Comparison of ENCODE assay signal across 9 mouse cellular contexts in the genomic region with DNA sequence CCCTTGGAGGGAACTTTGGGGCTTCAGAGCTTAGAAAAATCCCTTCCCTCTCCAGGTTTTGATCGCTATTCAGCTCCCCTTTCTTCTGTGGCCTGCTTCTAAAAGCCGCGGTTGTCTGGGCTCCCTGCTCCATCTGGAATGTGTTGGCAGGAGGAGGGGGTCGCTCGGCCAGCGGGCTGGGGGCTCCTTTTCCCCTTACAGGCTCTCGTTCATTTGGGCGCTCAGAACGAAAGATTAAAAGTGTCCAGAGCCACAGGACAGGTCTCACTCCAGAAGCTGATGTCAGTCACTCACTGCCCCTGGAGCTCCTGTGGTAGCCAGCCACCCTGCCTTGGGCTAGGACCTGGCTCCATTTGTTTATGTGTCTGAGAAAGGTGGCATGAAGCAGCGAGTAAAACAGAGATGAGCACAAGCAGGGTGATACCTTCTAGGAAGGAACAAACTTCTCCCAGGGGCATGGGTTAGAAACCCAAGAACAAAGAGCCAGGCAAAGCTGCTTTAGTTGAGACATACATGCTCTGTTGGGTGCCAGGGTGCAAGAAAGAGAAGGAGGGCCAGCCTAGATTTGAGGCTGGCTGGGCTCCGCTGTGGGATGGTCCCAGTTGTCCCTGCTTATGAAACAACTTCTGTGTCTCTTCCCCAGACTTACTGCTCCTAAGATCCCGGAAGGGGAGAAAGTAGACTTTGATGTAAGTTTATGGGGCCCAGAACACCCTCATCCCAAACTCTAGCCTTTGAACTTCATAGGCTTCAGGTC. TPM values are rescaled to one million over a fixed set of nuclear protein-coding genes. Genes with fewer than 3 reads are reported as not detected.
DNase-seq lines count a peak whose midpoint lies in the region; ATAC-seq lines count a peak whose summit lies in the region.
"Had no signal": no experiment of that assay in that cellular context is flagged by ENCODE, and none has a peak within 500 bp of the region (broad histone marks: within the 10 kb centered on the region; RNA-seq: fewer than 3 reads in every experiment).

No protein-coding gene starts in this region.

- ATAC-seq in forebrain, embryonic 16.5 days = 0 out of 2 replicates have a peak, but pooled peaks have one; percentile 47

- WGBS in heart, embryonic 10.5 days = 18% methylated on average over 12 of the region's 12 CpGs
- 13% methylated on average over 12 of the region's 12 CpGs for WGBS in forebrain, embryonic 16.5 days
- 8% methylated on average over 12 of the region's 12 CpGs for WGBS in midbrain, embryonic 10.5 days

- peak overlapping the region; percentile 91 for H3K27ac ChIP-seq in heart, embryonic 10.5 days
- H3K27ac ChIP-seq in forebrain, embryonic 16.5 days (ENCODE audit: low read length) = peak overlapping the region; percentile 24; the same call in 1 of the 2 replicates
- peak overlapping the region; percentile 87 for H3K27ac ChIP-seq in midbrain, embryonic 10.5 days (replicated peaks)

- no peaks in the 10 kb centered on the region for H3K9me3 ChIP-seq in heart, embryonic 10.5 days
- no peaks in the 10 kb centered on the region for H3K9me3 ChIP-seq in forebrain, embryonic 16.5 days (ENCODE audit: control insufficient read depth, low read length)
- H3K9me3 ChIP-seq in midbrain, embryonic 10.5 days (replicated peaks) = no peaks in the 10 kb centered on the region

- H3K27me3 ChIP-seq in heart, embryonic 10.5 days (ENCODE audit: insufficient read depth, poor library complexity, severe bottlenecking) = no peaks in the 10 kb centered on the region
- no peaks in the 10 kb centered on the region for H3K27me3 ChIP-seq in forebrain, embryonic 16.5 days (replicated peaks; ENCODE audit: control insufficient read depth, insufficient read depth, low read length)
- no peaks in the 10 kb centered on the region for H3K27me3 ChIP-seq in midbrain, embryonic 10.5 days (ENCODE audit: low read depth, poor library complexity, severe bottlenecking)

- no peak overlapping the region for H3K9ac ChIP-seq in forebrain, embryonic 16.5 days (replicated peaks; ENCODE audit: low read depth, low read length)

- no peaks in the 10 kb centered on the region for H3K36me3 ChIP-seq in heart, embryonic 10.5 days
- no peaks in the 10 kb centered on the region for H3K36me3 ChIP-seq in forebrain, embryonic 16.5 days (ENCODE audit: control insufficient read depth, insufficient read depth)
- H3K36me3 ChIP-seq in midbrain, embryonic 10.5 days = no peaks in the 10 kb centered on the region

- peaks cover 60% of the 10 kb centered on the region for H3K4me1 ChIP-seq in heart, embryonic 10.5 days
- H3K4me1 ChIP-seq in forebrain, embryonic 16.5 days (replicated peaks; ENCODE audit: control insufficient read depth, insufficient read depth, low read length) = peaks cover 17% of the 10 kb centered on the region
- peaks cover 45% of the 10 kb centered on the region for H3K4me1 ChIP-seq in midbrain, embryonic 10.5 days

- H3K4me2 ChIP-seq in forebrain, embryonic 16.5 days (ENCODE audit: low read length) = no peak overlapping the region

- 0 out of 2 replicates have a peak overlapping the region, but pooled peaks have one; percentile 2 for H3K4me3 ChIP-seq in heart, embryonic 10.5 days
- H3K4me3 ChIP-seq in forebrain, embryonic 16.5 days (replicated peaks; ENCODE audit: low read length) = no peak overlapping the region
- peak overlapping the region; percentile 20; the same call in 1 of the 2 replicates for H3K4me3 ChIP-seq in midbrain, embryonic 10.5 days

- DNase-seq in heart, embryonic 10.5 days (ENCODE audit: low spot score) = no peak
- DNase-seq in heart, postnatal 4 days = no peak
- DNase-seq in ZHBTc4 (ENCODE audit: low read depth, low spot score) (peak; percentile 29), MN1 (ENCODE audit: low spot score) (no peak)
- peak; percentile 78 for DNase-seq in midbrain, embryonic 10.5 days (ENCODE audit: low spot score)
- DNase-seq in thymus, postnatal 10 days (ENCODE audit: low spot score in 2 of 2) = no peak
- DNase-seq in ovary, postnatal 10 days (ENCODE audit: low spot score) = no peak
- DNase-seq: kidney, adult 9 months had no signal

RNA-seq across cellular contexts. Expression of a gene that starts 11.6 kb away (rescaled TPM):
- 9.5 and 10.4 TPM in 2 replicates for polyA plus RNA-seq in heart, embryonic 10.5 days (2016; fragmentation: Nextera tagmentation; extraction: Ambion mirVana)
- 10 to 100 TPM in 1 of 2 experiments, under 1 TPM in 1; 0.98 to 10.9 TPM for total RNA-seq in heart, postnatal 4 days (2021)
- 0.73 and 1.2 TPM in 2 replicates for polyA plus RNA-seq in forebrain, embryonic 16.5 days (2015; fragmentation: Nextera tagmentation; extraction: Ambion mirVana)
- polyA plus RNA-seq in midbrain, embryonic 10.5 days (2016; fragmentation: Nextera tagmentation; extraction: Ambion mirVana) = 1.9 TPM in 2 replicates

RNA-seq across cellular contexts. Expression of a gene that starts 22.3 kb away (rescaled TPM):
- polyA plus RNA-seq in heart, embryonic 10.5 days (2016; fragmentation: Nextera tagmentation; extraction: Ambion mirVana) = 17.1 and 25.1 TPM in 2 replicates
- total RNA-seq in heart, postnatal 4 days (2021) = 1 to 10 TPM; 3.7 to 6.4 TPM
- polyA plus RNA-seq in forebrain, embryonic 16.5 days (2015; fragmentation: Nextera tagmentation; extraction: Ambion mirVana) = 16.0 and 23.0 TPM in 2 replicates
- 15.8 and 20.3 TPM in 2 replicates for polyA plus RNA-seq in midbrain, embryonic 10.5 days (2016; fragmentation: Nextera tagmentation; extraction: Ambion mirVana)

RNA-seq across cellular contexts. Expression of a gene that starts 49.6 kb away (rescaled TPM):
- 32.0 and 36.9 TPM in 2 replicates for polyA plus RNA-seq in heart, embryonic 10.5 days (2016; fragmentation: Nextera tagmentation; extraction: Ambion mirVana)
- total RNA-seq in heart, postnatal 4 days (2021) = 100 to 1,000 TPM in 1 of 2 experiments, 10 to 100 TPM in 1; 93.3 to 108 TPM
- polyA plus RNA-seq in forebrain, embryonic 16.5 days (2015; fragmentation: Nextera tagmentation; extraction: Ambion mirVana) = 3.5 and 5.5 TPM in 2 replicates
- 14.2 and 15.0 TPM in 2 replicates for polyA plus RNA-seq in midbrain, embryonic 10.5 days (2016; fragmentation: Nextera tagmentation; extraction: Ambion mirVana)

Comparison
In these comparisons a context has a peak if more than half of its experiments do, and no peak if none do; other contexts are left out.
1. DNase-seq: peak in ZHBTc4 (single experiment) and midbrain, embryonic 10.5 days (single experiment); none in heart, embryonic 10.5 days (single experiment), heart, postnatal 4 days (single experiment), thymus, postnatal 10 days (0 of 2), ovary, postnatal 10 days (single experiment) and MN1 (single experiment).
2. H3K27ac ChIP-seq: peak in every context shown above with its lines; median percentile 91 in heart, embryonic 10.5 days; 87 in midbrain, embryonic 10.5 days; 24 in forebrain, embryonic 16.5 days.